Mouse (Mus musculus) heart, embryonic 16.5 days (tissue): ENCODE results near the gene Zgpat. TPM values are rescaled to one million over a fixed set of nuclear protein-coding genes. Genes with fewer than 3 reads are reported as not detected.
A peak's percentile ranks its signal among the peaks of the same experiment; 100 is the strongest.

Experiments
- ATAC-seq: fragments of 200-750 bp; cut with Nextera tagmentation; replicated peaks from 2 replicates; pipeline ENCODE4 v1.8.0; 2017; ENCODE audit warnings: moderate number of reproducible peaks; ENCODE audit not compliant: insufficient read depth, low FRiP score; ENCODE audit errors: extremely low read depth
- H3K27ac ChIP-seq: fragments of 300-500 bp; sonication (generic); 2 replicates; pipeline ENCODE4 v1.5.1; 2014; ENCODE audit warnings: mild to moderate bottlenecking, low read length, control low read depth, moderate library complexity
- H3K27me3 ChIP-seq: fragments of 300-500 bp; sonication (generic); 2 replicates; pipeline ENCODE4 v1.6.1; 2014; ENCODE audit warnings: low read length, mixed read lengths; ENCODE audit not compliant: control insufficient read depth, insufficient read depth
- H3K36me3 ChIP-seq: fragments of 300-500 bp; sonication (generic); 2 replicates; pipeline ENCODE4 v1.6.1; 2014; ENCODE audit not compliant: control insufficient read depth, insufficient read depth
- H3K4me1 ChIP-seq: fragments of 300-500 bp; sonication (generic); 2 replicates; pipeline ENCODE4 v1.6.1; 2014; ENCODE audit warnings: low read length, mixed read lengths; ENCODE audit not compliant: control insufficient read depth, insufficient read depth
- H3K4me2 ChIP-seq: fragments of 300-500 bp; sonication (generic); 2 replicates; pipeline ENCODE4 v1.6.1; 2014; ENCODE audit warnings: low read depth, mild to moderate bottlenecking, control low read depth, low read length
- H3K4me3 ChIP-seq: fragments of 300-500 bp; sonication (generic); 2 replicates; pipeline ENCODE4 v1.5.1; 2014; ENCODE audit warnings: mild to moderate bottlenecking, control low read depth, low read length
- H3K9ac ChIP-seq: fragments of 300-500 bp; sonication (generic); 2 replicates; pipeline ENCODE4 v1.6.1; 2014; ENCODE audit warnings: low read length, control low read depth
- H3K9me3 ChIP-seq: fragments of 300-500 bp; sonication (generic); replicated peaks from 2 replicates; pipeline ENCODE4 v1.6.1; 2016; ENCODE audit warnings: low read length; ENCODE audit not compliant: control insufficient read depth
- WGBS: fragments of 180-500 bp; shearing (Covaris S2); extraction: QIAGEN DNeasy Blood & Tissue Kit; methylation state at CpG from one replicate; pipeline ENCODE4 v1.1.7; 2014; 5-methylcytosine and 5-hydroxymethylcytosine counted together
- polyA plus RNA-seq: library from polyadenylated mRNA; unstranded; fragments of >200 nt; fragmentation: Nextera tagmentation; extraction: Ambion mirVana; gene quantifications from 2 replicates; pipeline ENCODE4 v1.2.1, GENCODE M21; 2015

Zgpat gene
- polyA plus RNA-seq, 1 experiment from 2014 or later = 28.0 TPM

DNA sequence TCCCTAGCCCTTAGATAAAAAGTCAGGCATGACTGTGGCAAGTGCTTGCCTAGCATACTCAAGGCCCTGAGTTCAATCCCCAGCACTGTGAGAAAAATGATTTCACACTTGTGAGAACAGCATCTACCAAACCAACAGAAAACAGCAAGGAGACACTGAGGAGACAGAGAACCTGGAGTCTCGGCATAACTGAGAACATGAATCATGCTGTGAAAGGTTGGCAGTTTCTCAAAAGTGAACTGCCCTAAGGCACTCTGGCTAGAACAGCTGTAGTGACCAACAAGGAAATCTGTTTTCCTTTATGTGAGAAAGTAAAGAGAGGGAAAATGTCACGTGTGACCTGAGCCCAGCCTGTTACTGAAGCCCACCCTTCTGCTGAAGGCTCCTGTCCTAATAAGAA lies 48.4 kb downstream of the Zgpat start:
- Histone ChIP-seq H3K4me1 (0 out of 2 replicates have a peak, but pooled peaks cover 3% of the 10 kb centered on the region), H3K27ac (no peak overlapping the region), H3K36me3 (no peaks in the 10 kb centered on the region), H3K27me3 (no peaks in the 10 kb centered on the region), H3K9ac (no peak overlapping the region), H3K4me3 (no peak overlapping the region), H3K4me2 (no peak overlapping the region), H3K9me3 (no peaks in the 10 kb centered on the region)
- no peak for ATAC-seq
- 42% methylated on average over 2 of the region's 2 CpGs for WGBS

GRCm38 (mm10) chr2:181415945-181416344 lies 51.2 kb downstream of the Zgpat start:
- Histone ChIP-seq H3K27ac (no peak overlapping the region), H3K4me3 (no peak overlapping the region), H3K4me2 (no peak overlapping the region), H3K9ac (no peak overlapping the region), H3K9me3 (no peaks in the 10 kb centered on the region), H3K27me3 (no peaks in the 10 kb centered on the region), H3K4me1 (peaks cover 19% of the 10 kb centered on the region), H3K36me3 (no peaks in the 10 kb centered on the region)
- ATAC-seq = no peak
- 23% methylated on average over 3 of the region's 3 CpGs for WGBS

DNA sequence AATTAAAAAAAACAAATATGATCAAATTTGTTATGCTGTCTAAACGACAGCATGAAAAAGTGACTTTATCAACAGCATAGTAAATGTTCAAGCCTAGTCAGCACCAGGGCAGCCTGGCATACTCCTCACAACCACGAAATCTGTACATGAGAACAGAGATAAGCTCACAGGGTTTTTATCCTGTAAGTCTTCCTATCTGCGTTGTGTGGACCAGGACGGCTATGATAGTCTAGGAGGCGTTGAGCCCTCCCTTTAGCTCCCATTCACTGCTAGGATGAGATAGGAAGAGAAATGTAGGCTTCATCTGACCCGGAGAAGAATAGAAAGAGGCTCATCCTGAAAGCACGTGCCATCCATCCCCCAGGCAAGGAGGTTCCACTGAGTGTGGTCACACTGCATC lies 54.6 kb downstream of the Zgpat start:
- Histone ChIP-seq H3K4me1 (peaks cover 36% of the 10 kb centered on the region), H3K36me3 (peaks cover 9% of the 10 kb centered on the region), H3K27me3 (no peaks in the 10 kb centered on the region), H3K4me2 (no peak overlapping the region), H3K4me3 (no peak overlapping the region), H3K9ac (no peak overlapping the region), H3K27ac (no peak overlapping the region), H3K9me3 (no peaks in the 10 kb centered on the region)
- no peak for ATAC-seq
- WGBS = 32% methylated on average over 7 of the region's 7 CpGs

GRCm38 (mm10) chr2:181420426-181420825 lies 55.7 kb downstream of the Zgpat start:
- H3K4me2 ChIP-seq = no peak overlapping the region
- no peak overlapping the region for H3K4me3 ChIP-seq
- no peak overlapping the region for H3K27ac ChIP-seq
- 39% methylated on average over 4 of the region's 4 CpGs for whole genome bisulfite sequencing
- no peaks in the 10 kb centered on the region for H3K27me3 ChIP-seq
- no peaks in the 10 kb centered on the region for H3K9me3 ChIP-seq
- H3K9ac ChIP-seq = no peak overlapping the region
- peaks cover 9% of the 10 kb centered on the region for H3K36me3 ChIP-seq
- ATAC-seq = no peak
- H3K4me1 ChIP-seq = peaks cover 45% of the 10 kb centered on the region

DNA sequence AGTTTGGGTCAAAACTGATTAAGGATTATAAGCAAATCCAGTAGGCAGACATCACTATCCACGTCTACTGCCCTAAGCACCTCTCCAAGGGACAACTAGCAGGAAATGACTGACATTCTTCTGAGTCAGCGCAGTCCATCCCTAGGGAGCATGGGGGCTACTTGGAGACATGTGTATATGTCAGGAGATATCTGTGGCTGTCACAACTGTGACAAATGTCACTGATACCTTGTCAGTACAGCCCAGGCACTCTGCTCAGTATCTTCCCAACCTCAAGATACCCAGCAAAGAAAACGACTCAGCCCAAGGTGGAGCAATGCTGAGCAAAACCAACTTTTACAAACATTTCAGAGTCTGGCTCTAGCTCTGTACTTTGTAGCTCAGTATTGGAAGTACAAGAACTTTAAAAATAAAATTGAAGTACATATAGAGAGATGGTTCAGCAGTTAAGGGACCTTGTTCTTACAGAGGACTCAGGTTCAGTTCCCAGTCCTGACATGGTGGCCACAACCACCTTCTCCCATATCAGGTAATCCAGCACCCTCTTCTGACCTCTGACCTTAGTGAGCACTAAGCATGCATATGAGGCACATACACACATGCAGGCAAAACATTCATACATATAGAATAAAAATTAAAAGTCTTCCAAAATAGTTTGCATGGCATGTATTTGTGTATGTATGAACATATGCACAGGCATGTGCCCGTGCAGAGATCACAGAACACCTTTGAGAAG lies 56.3 kb downstream of the Zgpat start:
- Histone ChIP-seq H3K27me3 (no peaks in the 10 kb centered on the region), H3K4me1 (peaks cover 44% of the 10 kb centered on the region), H3K4me2 (no peak overlapping the region), H3K4me3 (no peak overlapping the region), H3K27ac (no peak overlapping the region), H3K9me3 (no peaks in the 10 kb centered on the region), H3K9ac (no peak overlapping the region), H3K36me3 (peaks cover 9% of the 10 kb centered on the region)
- 38% methylated on average over 4 of the region's 4 CpGs for WGBS
- peak; percentile 34; the same call in 1 of the 2 replicates for ATAC-seq

- Histone ChIP-seq H3K4me2 (no peak overlapping the region), H3K27me3 (no peaks in the 10 kb centered on the region), H3K9ac (no peak overlapping the region), H3K9me3 (no peaks in the 10 kb centered on the region), H3K36me3 (peaks cover 9% of the 10 kb centered on the region), H3K4me3 (no peak overlapping the region), H3K4me1 (peaks cover 44% of the 10 kb centered on the region), H3K27ac (no peak overlapping the region)
- WGBS = 51% methylated on average over 9 of the region's 9 CpGs
- 0 out of 2 replicates have a peak, but pooled peaks have one; percentile 61 for ATAC-seq
These were observed 59.1 kb downstream of the Zgpat start for GRCm38 (mm10) chr2:181423834-181424233.

Other genes with a start within 250 kb of the Zgpat start
- 0.07 and 0.11 TPM in 2 replicates for gene Kcnq2, start 229.6 kb upstream of the Zgpat start, polyA plus RNA-seq
- gene Eef1a2, start 207.9 kb upstream of the Zgpat start, polyA plus RNA-seq = 7.1 and 12.4 TPM in 2 replicates
- 135 and 154 TPM in 2 replicates for gene Ppdpf, start 177.7 kb upstream of the Zgpat start, polyA plus RNA-seq
- gene Ptk6, start 162.1 kb upstream of the Zgpat start, polyA plus RNA-seq = 0.07 TPM in 1 of 2 replicates, not detected in the other
- 0.05 and 0.27 TPM in 2 replicates for gene Srms, start 151.7 kb upstream of the Zgpat start, polyA plus RNA-seq
- gene Fndc11, start 144.9 kb upstream of the Zgpat start, polyA plus RNA-seq = 0.12 and 0.20 TPM in 2 replicates
- 1.2 and 1.5 TPM in 2 replicates for gene Helz2, start 122.9 kb upstream of the Zgpat start, polyA plus RNA-seq
- gene Gmeb2, start 76.9 kb upstream of the Zgpat start, polyA plus RNA-seq = 8.8 and 9.3 TPM in 2 replicates
- 1.4 and 1.9 TPM in 2 replicates for gene Stmn3, start 50.4 kb upstream of the Zgpat start, polyA plus RNA-seq
- gene Rtel1, start 45.2 kb upstream of the Zgpat start, polyA plus RNA-seq = 23.8 and 25.9 TPM in 2 replicates
- gene Arfrp1, start 476 bp downstream of the Zgpat start, polyA plus RNA-seq = 63.0 and 65.7 TPM in 2 replicates
- 15.6 and 18.1 TPM in 2 replicates for gene Lime1, start 15.2 kb downstream of the Zgpat start, polyA plus RNA-seq
- 9.8 and 10.3 TPM in 2 replicates for gene Zbtb46, start 94.5 kb downstream of the Zgpat start, polyA plus RNA-seq
- gene Abhd16b, start 128.3 kb downstream of the Zgpat start, polyA plus RNA-seq = 0.17 and 0.19 TPM in 2 replicates
- gene Tpd52l2, start 132.2 kb downstream of the Zgpat start, polyA plus RNA-seq = 123 and 125 TPM in 2 replicates
- gene Dnajc5, start 155.6 kb downstream of the Zgpat start, polyA plus RNA-seq = 77.9 and 82.1 TPM in 2 replicates
- gene Uckl1, start 220.0 kb downstream of the Zgpat start, polyA plus RNA-seq = 77.3 and 85.8 TPM in 2 replicates
- gene Prpf6, start 226.9 kb downstream of the Zgpat start, polyA plus RNA-seq = 47.4 and 47.6 TPM in 2 replicates
- 22.8 and 26.0 TPM in 2 replicates for gene Zfp512b, start 227.9 kb downstream of the Zgpat start, polyA plus RNA-seq
- 11.2 and 12.4 TPM in 2 replicates for gene Samd10, start 234.3 kb downstream of the Zgpat start, polyA plus RNA-seq